Mouse (Mus musculus) gastrocnemius, postnatal 36 days (tissue): ENCODE results near the gene Nfu1. TPM values are rescaled to one million over a fixed set of nuclear protein-coding genes. Genes with fewer than 3 reads are reported as not detected.

Source experiments
- DNase-seq, 2 experiments: peaks; one replicate each; pipeline ENCODE4 v3.0.0; 2022
- intact Hi-C: fragments of 180-260 bp; cut with DNase I; formaldehyde crosslinking; loops from one replicate; pipeline ENCODE4 v1.15.1; 2025
- long read RNA-seq, 2 experiments: library from polyadenylated mRNA; stranded (forward); transcript quantifications; one replicate each; pipeline ENCODE4 v2.0.0; 2021
- total RNA-seq, 2 experiments: library from RNA; stranded (reverse); gene quantifications; 2 replicates each; pipeline ENCODE4 v1.2.3; 2021

Nfu1 gene
- 10 to 100 TPM; 55.8 to 56.2 TPM for total RNA-seq
- long read RNA-seq, experiment 1, transcript Nfu1-208 (2 exons, 829 nt): minor isoform, 8 of 115 reads
- long read RNA-seq, experiment 1, transcript Nfu1-202 (8 exons, 950 nt): major isoform, 77 of 115 reads
- long read RNA-seq, experiment 1, transcript Nfu1-201 (8 exons, 948 nt): minor isoform, 10 of 115 reads
- long read RNA-seq, experiment 1, partial matches to known transcripts: 9 of 115 reads
- long read RNA-seq, experiment 1, other reads (novel, unspliced or antisense): 11 of 115 reads
- long read RNA-seq, experiment 2, transcript Nfu1-202 (8 exons, 950 nt): major isoform, 101 of 153 reads
- long read RNA-seq, experiment 2, transcript Nfu1-201 (8 exons, 948 nt): minor isoform, 13 of 153 reads
- long read RNA-seq, experiment 2, transcript Nfu1-208 (2 exons, 829 nt): minor isoform, 11 of 153 reads
- long read RNA-seq, experiment 2, partial matches to known transcripts: 9 of 153 reads
- long read RNA-seq, experiment 2, other reads (novel, unspliced or antisense): 19 of 153 reads

DNA sequence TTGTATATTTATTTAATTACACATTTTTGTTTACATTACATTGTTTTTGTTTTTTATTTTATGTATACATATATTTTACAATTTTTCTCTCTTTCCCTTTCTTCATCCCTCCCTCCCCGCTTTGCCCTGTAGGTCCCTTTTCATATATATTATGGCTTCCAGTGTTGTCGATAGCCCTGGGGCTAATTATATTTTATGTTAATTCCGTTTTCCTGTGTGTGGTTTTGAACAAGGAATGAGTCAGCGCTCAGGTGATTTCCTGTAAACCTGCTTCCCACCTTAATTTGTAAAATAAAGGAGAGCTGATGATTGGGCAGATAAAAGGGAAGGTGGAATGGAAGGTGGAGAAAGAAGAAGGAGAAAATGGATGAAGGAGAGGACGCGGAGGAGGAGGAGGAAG is at the start of gene Nfu1:
TSS of gene Nfu1 (plus strand) at position 350 of the 400 bp plus-strand sequence.
- DNase-seq: no peak
- intact Hi-C loops: no loop called here

DNA sequence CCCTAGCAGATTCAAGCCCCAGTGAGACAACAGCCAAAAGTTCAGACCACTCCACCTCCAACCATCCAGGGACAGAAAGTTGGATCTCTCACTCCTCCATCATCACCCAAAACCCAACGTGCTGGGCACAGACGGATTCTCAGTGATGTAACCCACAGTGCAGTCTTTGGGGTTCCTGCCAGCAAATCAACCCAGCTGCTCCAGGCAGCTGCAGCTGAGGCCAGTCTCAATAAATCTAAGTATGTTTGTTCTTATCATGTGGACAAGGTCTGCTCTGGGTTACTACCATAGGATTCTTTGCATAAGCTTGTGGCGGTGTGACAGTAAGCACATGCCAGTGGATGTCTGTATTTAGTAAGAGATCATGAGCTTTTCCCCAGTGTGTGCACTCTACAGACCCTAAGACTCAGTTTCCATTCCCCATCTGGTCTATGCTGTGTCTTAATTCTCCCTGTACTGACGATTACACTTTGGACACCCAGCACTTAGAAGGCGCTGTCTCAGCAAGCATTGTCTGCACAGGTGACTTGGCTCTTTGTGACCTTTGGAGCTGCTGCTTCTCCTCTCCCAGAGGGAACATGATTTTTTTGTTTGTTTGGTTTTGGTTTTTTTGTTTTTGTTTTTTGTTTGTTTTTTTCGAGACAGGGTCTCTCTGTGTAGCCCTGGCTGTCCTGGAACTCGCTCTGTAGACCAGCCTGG is 44.9 kb upstream of the Nfu1 start:
- no peak for DNase-seq
- intact Hi-C loops: no loop called here

DNA sequence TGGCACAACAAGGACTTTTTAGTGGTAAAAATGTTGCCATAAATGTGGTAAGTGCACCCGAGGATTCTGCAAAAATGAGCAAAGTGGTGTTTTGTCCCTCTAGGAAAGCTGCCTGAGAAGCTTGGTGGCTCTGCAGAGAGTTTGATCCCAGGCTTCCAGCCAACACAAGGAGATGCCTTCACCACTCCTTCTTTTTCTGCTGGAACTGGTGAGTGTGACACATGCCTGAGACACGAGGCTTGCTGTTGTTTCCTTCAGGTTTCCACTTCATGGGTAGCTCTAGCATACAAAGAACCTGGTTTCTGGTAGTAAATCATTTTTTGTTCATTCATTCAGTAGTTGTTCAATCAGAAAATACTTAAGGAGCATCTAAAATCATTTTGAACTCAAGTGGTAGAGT is 41.9 kb upstream of the Nfu1 start:
- intact Hi-C loops: no loop called here

DNA sequence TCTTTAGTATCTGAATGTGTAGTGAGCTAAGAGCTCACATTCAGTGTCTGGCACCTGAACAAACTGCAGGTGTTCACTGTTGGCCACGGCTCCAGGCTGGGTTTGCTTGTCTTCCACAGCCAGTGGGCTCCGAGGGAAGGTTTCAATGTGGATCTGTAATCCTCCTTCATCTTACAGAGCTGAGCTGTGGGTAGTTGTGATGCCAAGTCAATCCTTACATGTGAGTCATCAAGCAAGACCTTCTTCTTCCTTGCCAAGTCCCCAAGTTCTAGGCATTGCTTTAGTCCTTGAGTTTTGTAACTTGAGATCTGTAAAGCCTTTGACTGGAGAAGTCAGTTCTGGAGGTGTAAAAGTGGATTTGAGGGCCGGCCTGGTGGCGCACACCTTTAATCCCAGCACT is 35.1 kb upstream of the Nfu1 start:
- intact Hi-C loops: no loop called here
- no peak for DNase-seq

More for the DNA sequence above, 41.9 kb upstream of the Nfu1 start:
- DNase-seq: no peak

DNA sequence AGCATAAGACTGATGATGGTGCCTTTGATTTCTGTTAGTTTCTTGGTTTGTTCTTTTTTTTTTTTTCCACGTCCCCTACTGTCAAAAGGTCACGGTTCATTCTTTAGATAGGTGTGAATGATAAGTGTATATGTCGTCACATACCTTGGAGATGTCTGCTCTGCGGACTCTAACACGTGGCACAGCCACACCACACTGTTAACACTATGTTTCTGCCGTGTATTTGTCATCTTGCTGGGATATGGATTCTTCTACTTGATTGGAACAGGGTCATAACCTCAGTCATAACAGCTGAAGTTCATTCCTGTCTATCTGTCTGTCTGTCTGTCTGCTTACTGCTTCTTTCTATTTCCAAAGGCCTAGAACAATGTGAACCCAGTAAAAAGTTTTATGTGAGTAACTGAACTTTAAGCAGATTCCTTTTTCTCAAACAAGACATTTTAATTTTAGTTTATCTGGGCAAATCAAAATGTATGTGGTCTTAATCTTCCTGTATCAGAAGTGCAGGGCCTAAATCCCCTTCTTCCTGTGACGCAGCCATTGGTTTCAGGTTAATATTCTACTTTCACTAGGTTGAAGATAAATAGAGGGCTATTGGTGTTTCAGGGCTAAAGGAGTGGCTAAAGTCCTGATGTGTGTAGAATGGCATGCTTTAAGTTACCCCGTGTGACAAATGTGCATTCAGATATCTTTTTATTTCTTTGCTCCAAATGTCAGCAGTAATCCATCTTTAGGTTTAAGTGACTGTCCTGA is 30.7 kb upstream of the Nfu1 start:
- intact Hi-C loops: no loop called here
- DNase-seq: no peak

DNA sequence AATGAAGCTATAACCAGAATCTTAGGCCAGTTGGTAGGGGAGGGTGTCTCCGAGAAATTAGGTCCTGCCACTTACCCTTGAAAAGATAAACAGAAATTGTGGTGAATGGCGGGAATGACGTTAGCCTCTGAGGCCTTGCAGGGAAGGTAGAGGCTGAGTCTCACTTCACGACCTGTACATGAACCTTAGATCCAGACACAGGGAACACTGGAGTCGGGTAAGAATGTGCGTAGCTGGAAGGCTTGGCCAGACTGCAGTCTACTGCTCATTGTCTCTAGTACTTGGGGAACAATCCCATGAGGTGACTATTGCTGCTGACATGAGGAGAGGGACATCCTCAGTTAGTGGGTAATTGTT is 30.1 kb upstream of the Nfu1 start:
- intact Hi-C loops: no loop called here
- DNase-seq: no peak

DNA sequence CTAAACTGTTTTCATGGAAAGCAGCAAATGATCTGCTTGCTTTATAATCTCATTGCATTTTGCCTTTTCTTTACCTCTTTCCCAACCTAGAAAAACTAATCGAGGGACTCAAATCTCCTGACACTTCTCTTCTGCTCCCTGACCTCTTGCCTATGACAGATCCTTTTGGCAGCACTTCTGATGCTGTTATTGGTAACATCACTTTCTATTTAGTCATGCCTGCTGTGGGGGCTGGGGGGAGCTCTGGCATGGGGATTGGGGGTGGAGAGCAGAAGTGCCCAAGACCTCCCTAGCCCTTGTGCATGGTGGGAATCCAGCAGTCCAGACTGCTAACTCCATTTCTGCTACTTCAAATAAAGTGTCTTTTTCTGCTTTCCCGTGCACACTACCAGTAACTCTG is 27.8 kb upstream of the Nfu1 start:
- intact Hi-C loops: no loop called here
- DNase-seq: no peak

DNA sequence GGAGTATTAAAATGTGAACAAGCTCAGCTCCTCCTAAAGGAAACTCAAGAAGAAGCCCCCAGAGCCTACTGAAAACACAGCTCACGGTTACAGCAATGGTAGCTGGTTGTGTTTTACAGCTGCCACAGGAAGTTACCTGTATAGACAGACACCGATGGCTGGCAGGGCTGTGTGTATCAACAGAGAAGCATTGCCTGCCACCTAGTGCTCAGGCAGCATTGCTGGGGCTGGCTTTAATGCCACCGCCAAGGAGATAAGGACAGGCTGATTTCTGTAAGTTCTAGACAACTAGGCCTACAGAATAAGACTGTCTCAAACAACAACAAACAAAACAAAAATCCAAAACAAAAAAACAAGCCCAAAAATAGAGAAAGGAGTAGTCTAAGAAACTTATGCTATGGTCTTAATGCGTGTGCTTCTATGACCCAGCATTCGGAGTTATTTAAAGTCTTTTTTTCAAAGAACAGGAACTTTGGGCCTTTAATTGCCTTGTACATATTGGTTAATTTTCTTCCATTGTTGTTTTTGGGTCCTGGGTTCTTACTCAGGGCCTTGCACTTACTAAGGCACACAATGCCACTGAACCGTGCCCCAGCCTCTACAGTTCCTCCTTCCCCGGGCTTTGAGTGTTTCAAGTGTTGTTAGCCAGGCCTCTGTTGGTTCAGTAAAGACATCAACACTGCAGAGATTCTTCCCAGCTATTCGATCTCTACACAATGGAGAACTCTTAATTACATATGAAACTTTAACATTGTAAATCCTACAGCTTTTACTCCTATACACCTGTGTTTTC is 23.5 kb upstream of the Nfu1 start:
- intact Hi-C loops: no loop called here
- no peak for DNase-seq

DNA sequence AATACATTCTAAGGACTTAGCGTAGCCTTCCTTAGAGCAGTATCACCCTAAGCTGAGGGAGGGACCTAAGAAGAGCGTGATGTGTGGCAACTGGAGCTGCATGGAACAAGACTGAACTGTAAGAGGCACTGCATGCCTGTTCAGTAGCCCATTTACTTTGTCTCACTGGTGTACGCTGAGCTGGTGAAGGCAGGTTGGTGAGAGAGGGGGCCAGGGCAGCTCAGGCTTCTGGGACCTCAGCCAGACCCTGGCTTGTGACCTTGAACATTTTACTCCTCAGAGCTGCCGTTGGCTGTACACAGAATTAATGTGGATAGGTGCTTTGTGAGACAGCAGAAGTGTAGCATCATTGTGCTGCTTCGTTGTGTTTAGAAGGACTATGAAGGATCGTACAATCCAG is 19.5 kb upstream of the Nfu1 start:
- intact Hi-C loops: no loop called here
- DNase-seq: no peak

DNA sequence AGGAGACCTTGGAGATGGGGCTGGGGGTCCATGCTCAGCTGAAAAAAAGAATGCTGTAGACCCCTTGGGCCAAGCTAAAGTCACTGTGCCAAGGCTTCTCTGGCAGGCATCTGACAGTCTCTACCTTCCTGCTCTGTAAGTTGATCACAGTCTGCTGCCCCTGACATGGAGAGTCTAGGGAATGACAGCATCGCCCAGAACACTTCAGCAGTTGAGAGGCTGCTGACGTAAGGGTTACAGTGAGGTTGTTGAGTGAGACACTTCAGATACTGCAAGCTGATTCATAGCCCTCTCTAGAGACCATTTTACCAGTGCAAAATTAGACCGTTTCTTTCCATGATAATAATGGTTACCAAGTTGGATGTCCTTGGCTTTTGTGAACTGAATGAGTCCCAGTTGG is 18.0 kb upstream of the Nfu1 start:
- DNase-seq: no peak
- intact Hi-C loops: no loop called here

DNA sequence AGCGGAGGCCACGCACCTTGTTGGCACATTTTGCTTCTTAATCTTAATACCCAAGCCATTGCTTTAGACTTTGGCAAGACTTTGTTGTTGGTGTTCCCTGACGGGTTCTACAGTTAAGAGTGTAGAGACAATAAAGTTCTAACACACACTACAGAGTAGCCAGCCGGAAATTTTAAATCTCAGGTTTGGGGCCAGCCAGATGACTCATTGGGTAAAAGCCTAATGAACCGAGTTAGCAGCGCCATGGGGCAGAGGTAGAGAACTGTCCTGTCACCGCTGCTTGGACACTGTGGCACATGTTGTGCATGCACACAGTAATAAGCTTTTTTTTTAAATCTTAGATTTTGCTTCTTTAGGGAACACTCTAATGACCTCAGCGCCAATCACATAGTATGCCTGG is 16.7 kb upstream of the Nfu1 start:
- intact Hi-C loops: no loop called here
- no peak for DNase-seq

DNA sequence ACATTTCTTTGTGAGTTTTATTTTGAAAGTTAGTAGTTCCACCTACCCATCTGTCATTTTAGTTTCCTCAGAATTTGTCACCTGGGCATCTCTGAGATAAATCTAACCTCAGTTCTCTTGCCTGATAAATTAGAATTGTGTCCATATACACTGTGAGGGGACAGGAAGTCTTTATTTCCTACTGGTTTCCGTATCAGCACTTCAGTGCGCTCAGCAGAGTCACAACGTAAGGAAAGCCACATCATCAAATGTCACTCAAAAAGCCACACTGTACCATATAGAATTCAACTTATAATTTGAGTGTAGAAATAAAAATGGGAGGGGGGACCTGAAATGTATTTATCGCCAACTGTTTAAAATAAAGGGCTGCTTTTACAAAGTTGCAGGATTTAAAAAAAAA is 14.8 kb upstream of the Nfu1 start:
- DNase-seq: no peak
- intact Hi-C loops: no loop called here

DNA sequence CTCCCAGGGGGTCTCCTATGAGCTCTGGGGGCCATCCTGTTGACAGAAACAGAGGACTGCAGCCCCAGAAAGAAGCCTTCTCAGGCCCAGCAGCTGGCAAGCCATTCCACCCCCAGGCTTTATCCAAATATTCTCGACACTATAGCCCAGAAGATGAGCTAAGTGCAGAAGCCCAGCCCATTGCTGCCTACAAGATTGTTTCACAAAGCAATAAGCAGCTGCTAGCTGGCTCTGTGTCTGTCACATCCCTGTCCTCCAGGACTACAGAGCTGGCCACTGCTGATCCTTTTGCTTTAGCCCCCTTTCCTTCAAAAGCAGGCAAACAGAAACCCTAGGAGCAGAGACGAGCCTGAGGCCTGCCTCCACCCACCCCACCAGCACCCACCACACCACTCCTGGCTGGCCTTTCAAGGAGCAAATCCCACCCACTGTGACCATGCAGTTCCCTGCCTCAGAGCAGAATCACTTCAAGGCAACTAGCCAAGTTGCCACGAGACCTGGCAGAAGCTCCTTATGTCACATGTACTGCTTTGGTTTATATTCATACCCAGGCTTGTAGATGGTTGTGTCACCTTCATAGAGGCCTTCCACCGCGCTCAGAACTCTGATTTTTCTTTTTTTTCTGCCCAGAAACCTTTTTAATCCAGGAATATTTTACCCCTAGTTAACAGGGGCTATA is 12.3 kb upstream of the Nfu1 start:
- DNase-seq: no peak
- intact Hi-C loops: loop anchor here (5.0 kb wide), 1 partner anchor 184 kb away; no protein-coding TSS in a partner anchor

DNA sequence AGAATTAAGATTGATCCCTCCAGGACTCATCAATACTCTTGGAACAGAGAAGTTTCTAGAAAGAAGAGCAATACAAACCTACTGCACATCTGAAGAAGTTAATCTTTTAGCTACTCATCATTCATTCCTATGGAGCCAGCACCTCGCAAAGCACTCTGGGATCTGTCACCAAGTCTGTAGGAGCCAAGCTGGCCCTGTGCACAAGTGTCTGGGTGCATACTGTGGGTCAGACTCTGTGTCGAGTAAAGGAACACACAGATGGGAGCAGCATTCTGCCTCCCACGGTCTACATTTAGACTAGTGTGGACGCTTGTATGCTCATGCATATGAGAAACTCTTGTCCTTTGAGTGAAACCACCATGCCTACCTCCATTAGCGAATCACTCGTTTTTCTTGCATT is 11.7 kb upstream of the Nfu1 start:
- intact Hi-C loops: loop anchor here (5.0 kb wide), 1 partner anchor 185 kb away; no protein-coding TSS in a partner anchor
- no peak for DNase-seq

DNA sequence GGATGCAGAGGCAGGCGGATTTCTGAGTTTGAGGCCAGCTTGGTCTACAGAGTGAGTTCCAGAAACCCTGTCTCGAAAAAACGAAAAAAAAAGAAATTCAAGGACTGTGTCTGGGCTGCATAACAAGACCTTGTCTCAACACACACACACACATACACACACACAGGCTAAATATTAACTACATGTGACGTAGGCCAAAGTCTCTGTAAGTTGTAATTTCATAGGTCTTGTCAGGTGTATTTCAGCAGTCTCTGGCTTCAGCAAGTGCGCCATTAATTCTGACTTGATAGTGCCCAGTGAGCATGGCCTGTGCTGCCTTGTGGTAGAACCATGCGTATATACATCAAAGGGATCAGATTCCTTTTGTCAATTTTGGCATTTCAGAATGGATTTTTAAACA is 7.0 kb upstream of the Nfu1 start:
- no peak for DNase-seq
- intact Hi-C loops: no loop called here

DNA sequence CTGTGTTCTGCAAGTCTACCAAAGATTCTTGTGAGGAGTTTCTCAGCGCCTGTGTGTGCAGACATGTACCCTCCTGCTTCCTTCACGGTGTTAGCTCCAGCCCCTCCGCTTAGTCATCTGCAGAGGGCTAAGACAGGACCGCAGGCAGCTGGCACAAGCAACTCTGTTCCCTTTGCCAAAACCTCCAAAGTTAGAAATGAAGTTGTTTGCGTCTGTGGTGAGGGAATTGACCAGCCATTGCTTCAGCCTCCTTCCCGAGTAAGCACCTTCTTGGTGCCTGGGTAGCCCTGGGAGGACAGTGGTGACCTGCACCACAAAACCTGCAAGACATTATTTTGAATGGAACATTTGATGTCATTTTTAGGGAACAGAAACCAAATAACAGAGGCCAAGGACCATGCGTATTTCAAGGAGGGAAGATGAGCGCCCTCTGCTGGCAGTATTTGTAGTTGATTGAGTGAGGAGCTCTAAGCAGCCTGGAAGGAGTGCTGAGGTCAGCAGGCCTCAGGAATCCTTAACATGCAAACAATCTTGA is 6.4 kb upstream of the Nfu1 start:
- DNase-seq: peak; percentile 69 to 82
- intact Hi-C loops: no loop called here

DNA sequence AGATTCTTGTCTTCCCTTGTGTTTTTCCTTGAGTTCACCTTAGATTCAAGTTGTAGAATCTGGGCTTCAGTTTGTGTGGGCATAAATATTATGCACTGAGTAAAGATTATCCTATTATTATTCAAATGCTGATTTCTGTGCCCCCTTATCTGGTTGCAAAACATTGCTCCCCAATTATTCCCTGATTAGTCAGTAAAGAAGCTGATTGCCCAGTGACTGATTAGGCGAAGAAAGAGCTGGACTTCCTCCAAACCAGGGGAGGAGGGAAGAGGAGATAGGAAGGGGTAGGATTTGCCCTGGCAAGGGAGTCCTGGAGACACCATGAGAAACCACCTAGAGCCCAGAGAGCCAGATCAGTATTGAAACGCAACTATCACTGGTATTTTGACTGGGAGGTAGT is 4.9 kb upstream of the Nfu1 start:
- DNase-seq: no peak
- intact Hi-C loops: no loop called here

DNA sequence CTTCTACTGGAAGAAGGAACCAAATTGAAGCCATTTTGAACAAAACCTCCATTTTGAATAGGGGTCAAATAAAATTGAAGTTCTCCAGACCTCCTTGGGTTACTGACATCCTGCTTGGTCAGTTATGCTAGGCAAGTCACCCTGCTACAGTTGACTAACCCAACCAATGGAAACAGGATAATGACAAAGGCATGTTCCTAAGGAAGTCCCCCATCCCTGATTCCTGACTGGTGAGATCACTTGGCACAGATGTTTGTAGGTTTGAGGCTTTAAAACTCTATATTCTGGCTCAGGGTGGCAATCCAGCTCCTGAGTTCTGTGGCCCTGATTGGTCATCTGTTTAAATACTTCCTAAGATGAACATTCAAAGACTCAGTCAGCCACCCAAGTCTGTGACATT is 3.5 kb upstream of the Nfu1 start:
- intact Hi-C loops: no loop called here

DNA sequence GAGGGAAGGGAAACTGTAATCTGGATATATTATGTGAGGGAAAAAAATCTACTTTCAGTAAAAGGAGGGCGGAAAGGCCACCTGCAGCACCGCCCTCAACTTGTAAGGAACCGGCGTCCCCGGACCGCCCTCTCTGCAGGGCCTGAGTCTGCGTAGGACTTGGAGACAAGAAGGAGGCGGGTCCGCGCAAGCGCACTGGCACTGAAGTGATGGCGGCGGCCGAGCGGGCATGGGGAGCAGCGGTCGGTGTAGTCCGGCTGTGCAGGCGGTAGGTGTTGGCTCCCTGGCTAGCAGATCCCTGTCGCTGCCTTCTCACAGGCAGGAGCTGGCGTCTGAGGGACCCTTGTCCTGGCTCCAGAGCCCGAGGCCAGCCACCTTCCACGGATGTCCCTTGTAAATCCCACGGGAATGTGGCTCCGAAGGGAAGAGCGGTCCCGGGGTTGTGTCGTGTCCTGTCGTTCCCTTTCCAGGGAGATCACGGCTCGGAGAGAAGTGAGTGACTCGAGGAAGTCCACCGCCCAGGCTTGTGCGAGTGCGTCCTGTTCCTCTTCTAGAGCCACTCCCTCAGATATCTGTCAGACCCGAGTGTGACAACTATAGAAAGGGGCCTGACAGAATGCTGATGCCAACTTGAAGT is 774 bp downstream of the Nfu1 start:
- intact Hi-C loops: no loop called here
- DNase-seq: peak; percentile 90 to 94

More for the DNA sequence above, 3.5 kb upstream of the Nfu1 start:
- DNase-seq: no peak
